Mouse (Mus musculus): ENCODE results near the gene Pik3r1. TPM values are rescaled to one million over a fixed set of nuclear protein-coding genes. Genes with fewer than 3 reads are reported as not detected.

Pik3r1 gene
- polyA plus RNA-seq, 1 experiment from 2014 or later = 16.6 TPM

DNA sequence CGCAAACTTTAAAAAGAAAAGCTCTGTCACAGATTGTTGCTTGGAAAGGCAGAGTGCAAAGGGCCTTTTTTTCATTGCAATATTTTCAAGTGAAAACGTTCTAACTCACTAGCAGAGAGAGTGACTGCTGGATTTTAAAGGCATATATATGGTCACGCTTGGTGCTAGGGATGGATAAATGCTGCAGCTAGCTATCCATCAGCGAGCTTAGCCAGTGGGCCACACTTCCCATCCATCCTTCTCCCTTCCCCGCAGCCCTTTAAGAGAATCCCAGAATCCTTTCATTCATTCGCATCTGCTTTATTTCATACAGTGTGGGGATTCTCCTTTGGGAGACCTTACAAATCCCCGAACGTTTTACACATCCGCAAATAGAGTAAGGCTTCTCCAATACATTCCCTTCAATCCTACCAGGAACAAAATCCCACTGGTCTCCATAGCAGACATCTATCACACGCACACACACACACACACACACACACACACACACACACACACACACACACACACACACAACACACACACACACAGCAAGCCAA lies 32.9 kb upstream of the Pik3r1 start:
- ATAC-seq (replicated peaks; ENCODE audit: insufficient number of reproducible peaks, low FRiP score, low TSS enrichment) = no peak
- Histone ChIP-seq H3K4me2 (peak overlapping the region; percentile 65), H3K4me3 (ENCODE audit: low read depth, low read length) (peak overlapping the region; percentile 49), H3K9ac (ENCODE audit: low read depth, low read length) (peak overlapping the region; percentile 72; the same call in 1 of the 2 replicates), H3K27ac (ENCODE audit: low read depth, low read length) (no peak overlapping the region), H3K27me3 (ENCODE audit: control insufficient read depth, insufficient read depth, low read length) (no peaks in the 10 kb centered on the region), H3K36me3 (ENCODE audit: control insufficient read depth, insufficient read depth, low read length) (no peaks in the 10 kb centered on the region), H3K9me3 (replicated peaks; ENCODE audit: control insufficient read depth, low read length) (no peaks in the 10 kb centered on the region), H3K4me1 (ENCODE audit: control insufficient read depth, insufficient read depth, low read length) (no peaks in the 10 kb centered on the region)
- 26% methylated on average over 10 of the region's 10 CpGs for WGBS (ENCODE audit: insufficient replicate concordance)

DNA sequence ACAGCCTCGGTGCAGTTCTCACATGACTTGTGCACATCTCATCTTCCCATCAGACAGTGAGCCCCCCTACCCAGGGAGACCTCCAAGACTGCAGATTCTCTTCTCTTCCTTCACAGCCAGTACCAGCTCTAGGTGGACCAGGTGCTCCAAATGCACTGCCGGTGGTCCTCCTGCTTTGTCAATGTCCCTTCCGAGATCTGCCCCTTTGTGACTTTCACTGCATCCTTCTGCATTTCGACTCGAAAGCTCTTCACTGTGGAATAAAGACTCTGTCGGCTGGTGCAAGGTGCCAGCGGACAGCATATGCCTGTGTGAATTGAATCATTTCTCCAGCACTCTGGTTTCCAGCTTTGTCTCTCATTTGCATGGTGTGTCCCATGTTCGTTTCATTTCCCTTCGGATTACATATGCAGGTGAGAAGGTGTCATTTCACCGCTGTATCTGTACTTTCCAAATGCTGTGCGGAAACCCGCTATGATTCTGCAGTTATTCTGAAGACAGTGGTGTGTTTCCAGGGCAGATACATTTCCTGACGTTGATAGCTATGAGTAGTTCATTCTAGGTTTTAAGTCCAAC lies 32.1 kb upstream of the Pik3r1 start:
- no peak overlapping the region for H3K9ac ChIP-seq (ENCODE audit: low read depth, low read length)
- WGBS (ENCODE audit: insufficient replicate concordance) = 78% methylated on average over 13 of the region's 13 CpGs
- H3K4me1 ChIP-seq (ENCODE audit: control insufficient read depth, insufficient read depth, low read length) = no peaks in the 10 kb centered on the region
- no peak overlapping the region for H3K4me3 ChIP-seq (ENCODE audit: low read depth, low read length)
- ATAC-seq (replicated peaks; ENCODE audit: insufficient number of reproducible peaks, low FRiP score, low TSS enrichment) = no peak
- H3K27me3 ChIP-seq (ENCODE audit: control insufficient read depth, insufficient read depth, low read length) = no peaks in the 10 kb centered on the region
- no peaks in the 10 kb centered on the region for H3K36me3 ChIP-seq (ENCODE audit: control insufficient read depth, insufficient read depth, low read length)
- no peak overlapping the region for H3K4me2 ChIP-seq
- no peaks in the 10 kb centered on the region for H3K9me3 ChIP-seq (replicated peaks; ENCODE audit: control insufficient read depth, low read length)
- H3K27ac ChIP-seq (ENCODE audit: low read depth, low read length) = no peak overlapping the region

- WGBS (ENCODE audit: insufficient replicate concordance) = 88% methylated on average over 2 of the region's 2 CpGs
- no peaks in the 10 kb centered on the region for H3K36me3 ChIP-seq (ENCODE audit: control insufficient read depth, insufficient read depth, low read length)
- H3K9ac ChIP-seq (ENCODE audit: low read depth, low read length) = no peak overlapping the region
- no peaks in the 10 kb centered on the region for H3K4me1 ChIP-seq (ENCODE audit: control insufficient read depth, insufficient read depth, low read length)
- ATAC-seq (replicated peaks; ENCODE audit: insufficient number of reproducible peaks, low FRiP score, low TSS enrichment) = no peak
- H3K4me2 ChIP-seq = no peak overlapping the region
- no peaks in the 10 kb centered on the region for H3K27me3 ChIP-seq (ENCODE audit: control insufficient read depth, insufficient read depth, low read length)
- H3K27ac ChIP-seq (ENCODE audit: low read depth, low read length) = no peak overlapping the region
- H3K4me3 ChIP-seq (ENCODE audit: low read depth, low read length) = no peak overlapping the region
- no peaks in the 10 kb centered on the region for H3K9me3 ChIP-seq (replicated peaks; ENCODE audit: control insufficient read depth, low read length)
These were observed 31.3 kb upstream of the Pik3r1 start for GRCm38 (mm10) chr13:101799318-101799717.

- Histone ChIP-seq H3K36me3 (ENCODE audit: control insufficient read depth, insufficient read depth, low read length) (no peaks in the 10 kb centered on the region), H3K4me2 (no peak overlapping the region), H3K27me3 (ENCODE audit: control insufficient read depth, insufficient read depth, low read length) (no peaks in the 10 kb centered on the region), H3K4me1 (ENCODE audit: control insufficient read depth, insufficient read depth, low read length) (no peaks in the 10 kb centered on the region), H3K4me3 (ENCODE audit: low read depth, low read length) (no peak overlapping the region), H3K27ac (ENCODE audit: low read depth, low read length) (no peak overlapping the region), H3K9me3 (replicated peaks; ENCODE audit: control insufficient read depth, low read length) (no peaks in the 10 kb centered on the region), H3K9ac (ENCODE audit: low read depth, low read length) (no peak overlapping the region)
- 57% methylated on average over 4 of the region's 4 CpGs for WGBS (ENCODE audit: insufficient replicate concordance)
- no peak for ATAC-seq (replicated peaks; ENCODE audit: insufficient number of reproducible peaks, low FRiP score, low TSS enrichment)
These were observed 30.5 kb upstream of the Pik3r1 start for GRCm38 (mm10) chr13:101798522-101798921.

GRCm38 (mm10) chr13:101796983-101797382 lies 29.0 kb upstream of the Pik3r1 start:
- 51% methylated on average over 6 of the region's 6 CpGs for WGBS (ENCODE audit: insufficient replicate concordance)
- Histone ChIP-seq H3K4me2 (no peak overlapping the region), H3K36me3 (ENCODE audit: control insufficient read depth, insufficient read depth, low read length) (no peaks in the 10 kb centered on the region), H3K4me3 (ENCODE audit: low read depth, low read length) (no peak overlapping the region), H3K9me3 (replicated peaks; ENCODE audit: control insufficient read depth, low read length) (no peaks in the 10 kb centered on the region), H3K4me1 (ENCODE audit: control insufficient read depth, insufficient read depth, low read length) (no peaks in the 10 kb centered on the region), H3K9ac (ENCODE audit: low read depth, low read length) (no peak overlapping the region), H3K27ac (ENCODE audit: low read depth, low read length) (no peak overlapping the region), H3K27me3 (ENCODE audit: control insufficient read depth, insufficient read depth, low read length) (no peaks in the 10 kb centered on the region)
- ATAC-seq (replicated peaks; ENCODE audit: insufficient number of reproducible peaks, low FRiP score, low TSS enrichment) = no peak

DNA sequence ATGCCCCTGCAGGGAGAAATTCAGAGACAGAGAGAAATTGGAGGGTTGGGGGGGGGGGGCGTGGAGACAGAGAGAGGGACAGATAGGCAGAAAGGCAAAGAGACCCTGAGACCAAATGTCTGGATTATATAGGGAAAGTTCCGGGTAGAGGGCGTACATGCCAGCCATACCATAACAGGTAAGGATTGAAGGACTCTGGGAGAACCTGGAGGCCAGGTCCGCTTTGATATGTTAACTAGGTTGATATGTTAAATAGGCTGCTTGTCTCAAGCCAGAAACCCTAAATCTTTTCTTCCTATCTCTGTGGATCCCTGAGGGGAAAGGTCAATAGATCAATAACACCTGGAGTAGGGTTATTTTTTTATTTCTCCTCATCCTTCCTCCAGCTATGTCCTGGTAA lies 17.7 kb upstream of the Pik3r1 start:
- H3K9ac ChIP-seq (ENCODE audit: low read depth, low read length) = no peak overlapping the region
- no peak overlapping the region for H3K27ac ChIP-seq (ENCODE audit: low read depth, low read length)
- ATAC-seq (replicated peaks; ENCODE audit: insufficient number of reproducible peaks, low FRiP score, low TSS enrichment) = no peak
- no peaks in the 10 kb centered on the region for H3K9me3 ChIP-seq (replicated peaks; ENCODE audit: control insufficient read depth, low read length)
- no peaks in the 10 kb centered on the region for H3K27me3 ChIP-seq (ENCODE audit: control insufficient read depth, insufficient read depth, low read length)
- H3K4me1 ChIP-seq (ENCODE audit: control insufficient read depth, insufficient read depth, low read length) = no peaks in the 10 kb centered on the region
- H3K4me3 ChIP-seq (ENCODE audit: low read depth, low read length) = no peak overlapping the region
- WGBS (ENCODE audit: insufficient replicate concordance) = 71% methylated on average over 4 of the region's 4 CpGs
- H3K36me3 ChIP-seq (ENCODE audit: control insufficient read depth, insufficient read depth, low read length) = no peaks in the 10 kb centered on the region
- H3K4me2 ChIP-seq = no peak overlapping the region

- H3K4me2 ChIP-seq = no peak overlapping the region
- H3K4me1 ChIP-seq (ENCODE audit: control insufficient read depth, insufficient read depth, low read length) = no peaks in the 10 kb centered on the region
- WGBS (ENCODE audit: insufficient replicate concordance) = 89% methylated on average over 13 of the region's 13 CpGs
- no peak overlapping the region for H3K4me3 ChIP-seq (ENCODE audit: low read depth, low read length)
- no peak overlapping the region for H3K27ac ChIP-seq (ENCODE audit: low read depth, low read length)
- ATAC-seq (replicated peaks; ENCODE audit: insufficient number of reproducible peaks, low FRiP score, low TSS enrichment) = no peak
- H3K9me3 ChIP-seq (replicated peaks; ENCODE audit: control insufficient read depth, low read length) = no peaks in the 10 kb centered on the region
- H3K27me3 ChIP-seq (ENCODE audit: control insufficient read depth, insufficient read depth, low read length) = no peaks in the 10 kb centered on the region
- no peaks in the 10 kb centered on the region for H3K36me3 ChIP-seq (ENCODE audit: control insufficient read depth, insufficient read depth, low read length)
- no peak overlapping the region for H3K9ac ChIP-seq (ENCODE audit: low read depth, low read length)
These were observed 16.8 kb upstream of the Pik3r1 start for GRCm38 (mm10) chr13:101784651-101785289.

GRCm38 (mm10) chr13:101779011-101779410 lies 11.0 kb upstream of the Pik3r1 start:
- no peaks in the 10 kb centered on the region for H3K27me3 ChIP-seq (ENCODE audit: control insufficient read depth, insufficient read depth, low read length)
- no peaks in the 10 kb centered on the region for H3K4me1 ChIP-seq (ENCODE audit: control insufficient read depth, insufficient read depth, low read length)
- no peaks in the 10 kb centered on the region for H3K9me3 ChIP-seq (replicated peaks; ENCODE audit: control insufficient read depth, low read length)
- no peak overlapping the region for H3K4me2 ChIP-seq
- no peak overlapping the region for H3K9ac ChIP-seq (ENCODE audit: low read depth, low read length)
- ATAC-seq (replicated peaks; ENCODE audit: insufficient number of reproducible peaks, low FRiP score, low TSS enrichment) = no peak
- no peak overlapping the region for H3K4me3 ChIP-seq (ENCODE audit: low read depth, low read length)
- H3K36me3 ChIP-seq (ENCODE audit: control insufficient read depth, insufficient read depth, low read length) = no peaks in the 10 kb centered on the region
- WGBS (ENCODE audit: insufficient replicate concordance) = 79% methylated on average over 4 of the region's 4 CpGs
- H3K27ac ChIP-seq (ENCODE audit: low read depth, low read length) = no peak overlapping the region

DNA sequence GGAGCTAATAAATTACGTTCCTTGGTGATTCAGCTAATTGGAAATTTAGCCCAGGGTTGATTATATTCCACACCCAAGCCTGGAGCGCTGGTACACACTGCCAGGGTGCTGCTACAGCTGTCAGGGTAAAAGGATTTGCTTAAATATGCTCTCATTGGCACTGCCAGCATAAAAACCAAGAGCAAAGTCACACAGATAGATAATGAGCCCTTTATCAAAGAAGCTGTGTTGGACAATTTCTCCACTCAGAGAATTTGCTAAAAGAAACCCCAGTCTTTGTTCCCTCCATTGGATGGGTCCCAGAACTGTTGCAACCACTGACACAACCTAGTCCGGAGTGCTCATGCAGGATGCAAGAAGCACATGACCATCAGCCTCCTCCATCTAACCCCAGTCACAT lies 9.8 kb upstream of the Pik3r1 start:
- Histone ChIP-seq H3K4me3 (ENCODE audit: low read depth, low read length) (no peak overlapping the region), H3K9ac (ENCODE audit: low read depth, low read length) (no peak overlapping the region), H3K9me3 (replicated peaks; ENCODE audit: control insufficient read depth, low read length) (no peaks in the 10 kb centered on the region), H3K4me2 (no peak overlapping the region), H3K27ac (ENCODE audit: low read depth, low read length) (no peak overlapping the region), H3K4me1 (ENCODE audit: control insufficient read depth, insufficient read depth, low read length) (no peaks in the 10 kb centered on the region), H3K27me3 (ENCODE audit: control insufficient read depth, insufficient read depth, low read length) (no peaks in the 10 kb centered on the region), H3K36me3 (ENCODE audit: control insufficient read depth, insufficient read depth, low read length) (no peaks in the 10 kb centered on the region)
- ATAC-seq (replicated peaks; ENCODE audit: insufficient number of reproducible peaks, low FRiP score, low TSS enrichment) = no peak
- 81% methylated on average over 3 of the region's 3 CpGs for WGBS (ENCODE audit: insufficient replicate concordance)

Data from heart, embryonic 11.5 days (tissue).